Mouse (Mus musculus) kidney, adult 2 months (tissue): ENCODE measurements around the gene Golga5. TPM values are rescaled to one million over a fixed set of nuclear protein-coding genes. Genes with fewer than 3 reads are reported as not detected.
"Not testable (repeated sequence)": the region's sequence is repeated elsewhere in the genome, so short reads cannot be mapped to it uniquely, and the experiment has no call there.

Source experiments
- DNase-seq: peaks from one replicate; pipeline ENCODE4 v3.0.0; 2021
- H3K27ac ChIP-seq: fragments of 200-500 bp; 2 replicates; pipeline ENCODE4 v1.5.1; 2012; ENCODE audit warnings: low read depth, low read length, control low read depth, inconsistent platforms; ENCODE audit not compliant: insufficient read depth
- H3K27me3 ChIP-seq: fragments of 200-500 bp; replicated peaks from 2 replicates; pipeline ENCODE4 v1.6.1; 2012; ENCODE audit warnings: mild to moderate bottlenecking, moderate library complexity, low read length, inconsistent platforms; ENCODE audit not compliant: control insufficient read depth, insufficient read depth
- H3K36me3 ChIP-seq: fragments of 200-500 bp; 2 replicates; pipeline ENCODE4 v1.6.1; 2012; ENCODE audit warnings: mild to moderate bottlenecking, moderate library complexity, low read length, inconsistent platforms; ENCODE audit not compliant: control insufficient read depth, insufficient read depth
- H3K4me1 ChIP-seq: fragments of 200-500 bp; 2 replicates; pipeline ENCODE4 v1.6.1; 2011; ENCODE audit warnings: low read length; ENCODE audit not compliant: control insufficient read depth, insufficient read depth
- H3K4me3 ChIP-seq: fragments of 200-500 bp; 2 replicates; pipeline ENCODE4 v1.5.1; 2011; ENCODE audit warnings: mild to moderate bottlenecking, low read depth, low read length, control low read depth; ENCODE audit not compliant: insufficient read depth
- CTCF ChIP-seq: fragments of 200-500 bp; conservative IDR thresholded peaks from 2 replicates; pipeline ENCODE4 v1.5.1; 2011; ENCODE audit warnings: low read depth, mild to moderate bottlenecking, control low read depth, low read length, moderate library complexity, mixed read lengths; ENCODE audit not compliant: insufficient read depth, insufficient read length
- POLR2A ChIP-seq: fragments of 200-500 bp; IDR thresholded peaks from one replicate; pipeline ENCODE4 v1.6.1; 2011; ENCODE audit warnings: low read depth, low read length, control low read depth
- WGBS: fragments of 180-500 bp; shearing (Covaris S2); methylation state at CpG from one replicate; pipeline ENCODE4 v1.1.7; 2018; 5-methylcytosine and 5-hydroxymethylcytosine counted together
- polyA plus RNA-seq: library from polyadenylated mRNA; depleted of rRNA; stranded (reverse); fragments of >200 nt; gene quantifications from 2 replicates; pipeline ENCODE4 v1.2.3, GENCODE M21; 2012

The Golga5 gene
- polyA plus RNA-seq, 1 experiment: 14.8 TPM

DNA sequence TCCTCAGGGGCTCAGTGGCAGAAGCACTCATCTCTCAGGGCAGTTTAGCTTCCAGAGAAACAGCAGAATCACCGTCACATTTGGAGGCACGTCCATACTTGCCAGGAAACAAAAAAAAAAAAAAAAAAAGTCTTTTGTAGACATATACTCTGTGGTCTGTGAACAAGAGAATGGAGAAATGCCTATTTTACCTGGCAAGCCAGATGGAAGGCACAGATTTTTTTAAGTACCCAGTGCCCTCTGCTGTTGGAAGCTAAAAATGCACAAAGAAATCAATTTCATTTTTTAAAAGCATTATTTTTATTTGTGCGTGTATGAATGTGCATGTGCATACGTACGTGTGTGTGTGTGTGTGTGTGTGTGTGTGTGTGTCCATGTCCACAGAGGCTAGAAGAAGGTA lies 7.8 kb upstream of the Golga5 start:
- H3K36me3 ChIP-seq: no peaks in the 10 kb centered on the region
- no peaks in the 10 kb centered on the region for H3K4me1 ChIP-seq
- no peaks in the 10 kb centered on the region for H3K27me3 ChIP-seq
- DNase-seq: peak; percentile 35
- 47% methylated on average over 5 of the region's 5 CpGs for WGBS
- H3K4me3 ChIP-seq: no peak overlapping the region
- H3K27ac ChIP-seq: no peak overlapping the region
- TF ChIP-seq CTCF (no peak), POLR2A (no peak)

DNA sequence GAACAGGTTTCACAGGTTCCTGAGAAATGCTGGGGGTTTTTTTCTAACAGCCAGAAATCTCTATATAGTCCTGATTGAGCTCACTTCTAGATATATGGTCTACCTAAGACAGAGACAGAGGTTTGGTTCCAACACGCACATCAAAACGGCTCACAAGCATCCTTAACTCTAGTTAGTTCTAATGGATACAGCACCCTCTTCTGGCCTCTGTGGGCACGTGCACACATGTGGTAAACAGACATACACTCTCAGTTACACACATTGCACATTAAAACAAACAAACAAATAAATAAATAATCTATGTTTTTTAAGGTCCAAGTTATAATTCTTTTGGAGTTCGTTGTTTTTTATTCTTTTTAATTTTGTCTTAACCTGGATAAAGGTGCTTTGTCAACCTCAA lies 4.3 kb upstream of the Golga5 start:
- no peak overlapping the region for H3K4me3 ChIP-seq
- no peak overlapping the region for H3K27ac ChIP-seq
- no peaks in the 10 kb centered on the region for H3K36me3 ChIP-seq
- H3K27me3 ChIP-seq: no peaks in the 10 kb centered on the region
- peak; percentile 11 for DNase-seq
- no peaks in the 10 kb centered on the region for H3K4me1 ChIP-seq
- WGBS: 73% methylated on average over 4 of the region's 4 CpGs
- TF ChIP-seq POLR2A (no peak), CTCF (peak; percentile 34; the same call in 1 of the 2 replicates)

DNA sequence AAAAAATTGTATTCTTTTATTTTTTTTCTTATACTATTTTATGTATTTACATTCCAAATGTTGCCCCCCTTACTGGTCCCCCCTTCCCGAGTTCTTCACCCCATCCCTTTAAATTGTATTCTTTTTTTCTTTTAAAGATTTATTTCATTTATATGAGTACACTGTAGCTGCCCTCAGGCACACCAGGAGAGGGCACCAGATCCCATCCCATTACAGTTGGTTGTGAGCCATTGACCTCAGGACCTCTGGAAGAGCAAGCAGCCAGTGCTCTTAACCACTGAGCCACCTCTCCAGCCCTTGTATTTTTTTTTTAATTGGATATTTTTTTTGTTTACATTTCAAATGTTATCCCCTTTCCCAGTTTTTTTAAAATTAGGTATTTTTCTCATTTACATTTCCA lies 799 bp upstream of the Golga5 start:
- no peak overlapping the region for H3K4me3 ChIP-seq
- H3K27me3 ChIP-seq: no peaks in the 10 kb centered on the region
- DNase-seq: no peak
- TF ChIP-seq CTCF (no peak), POLR2A (no peak)
- H3K27ac ChIP-seq: no peak overlapping the region
- H3K36me3 ChIP-seq: peaks cover 4% of the 10 kb centered on the region
- peaks cover 3% of the 10 kb centered on the region; the same call in 1 of the 2 replicates for H3K4me1 ChIP-seq
- 89% methylated on average over 1 of the region's 1 CpGs for WGBS

DNA sequence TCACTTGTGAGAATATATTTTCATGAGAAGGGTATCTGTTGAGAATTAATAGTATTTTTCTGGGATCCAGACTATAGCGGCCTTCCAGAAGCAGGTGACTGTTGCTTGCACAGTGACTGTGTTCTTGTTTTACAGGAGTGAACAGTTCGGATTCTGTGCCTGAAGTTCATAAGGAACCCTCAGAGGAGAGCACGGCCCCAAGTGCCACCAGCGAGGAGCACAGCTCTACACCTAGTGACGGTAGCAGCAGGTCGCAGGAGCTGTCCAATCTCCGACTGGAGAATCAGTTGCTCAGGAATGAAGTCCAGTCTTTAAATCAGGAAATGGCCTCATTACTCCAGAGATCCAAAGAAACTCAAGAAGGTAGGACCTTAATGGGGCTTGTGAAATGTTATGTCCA lies 5.5 kb downstream of the Golga5 start:
- H3K27me3 ChIP-seq: no peaks in the 10 kb centered on the region

DNA sequence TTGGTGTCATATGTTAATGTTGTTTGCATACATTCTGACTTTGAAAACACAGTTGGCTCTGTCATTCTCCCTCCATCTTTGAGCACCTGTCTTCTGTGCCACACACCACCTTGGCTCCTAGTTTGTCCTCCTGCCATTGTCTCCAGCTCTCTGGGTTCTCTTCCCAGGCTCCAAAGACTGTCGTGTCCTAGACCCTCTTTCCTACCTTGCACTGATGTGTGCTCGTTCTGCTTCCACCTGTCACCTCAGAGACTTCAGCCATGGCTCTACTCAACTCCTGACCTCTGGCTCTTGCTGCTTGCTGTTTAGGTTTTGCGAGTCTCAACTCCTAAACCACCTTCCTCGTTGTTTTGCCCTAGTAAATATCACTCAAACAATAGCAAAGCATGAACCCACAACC lies 11.5 kb downstream of the Golga5 start:
- no peak overlapping the region for H3K4me3 ChIP-seq
- H3K27me3 ChIP-seq: no peaks in the 10 kb centered on the region
- H3K27ac ChIP-seq: no peak overlapping the region
- TF ChIP-seq CTCF (no peak), POLR2A (no peak)
- no peak for DNase-seq
- peaks cover 9% of the 10 kb centered on the region for H3K36me3 ChIP-seq
- H3K4me1 ChIP-seq: no peaks in the 10 kb centered on the region
- 81% methylated on average over 4 of the region's 4 CpGs for WGBS

More for the DNA sequence above, 5.5 kb downstream of the Golga5 start:
- peaks cover 3% of the 10 kb centered on the region; the same call in 1 of the 2 replicates for H3K4me1 ChIP-seq
- H3K36me3 ChIP-seq: peaks cover 12% of the 10 kb centered on the region
- TF ChIP-seq CTCF (no peak), POLR2A (no peak)
- DNase-seq: no peak
- 89% methylated on average over 7 of the region's 7 CpGs for WGBS
- no peak overlapping the region for H3K4me3 ChIP-seq
- no peak overlapping the region for H3K27ac ChIP-seq

DNA sequence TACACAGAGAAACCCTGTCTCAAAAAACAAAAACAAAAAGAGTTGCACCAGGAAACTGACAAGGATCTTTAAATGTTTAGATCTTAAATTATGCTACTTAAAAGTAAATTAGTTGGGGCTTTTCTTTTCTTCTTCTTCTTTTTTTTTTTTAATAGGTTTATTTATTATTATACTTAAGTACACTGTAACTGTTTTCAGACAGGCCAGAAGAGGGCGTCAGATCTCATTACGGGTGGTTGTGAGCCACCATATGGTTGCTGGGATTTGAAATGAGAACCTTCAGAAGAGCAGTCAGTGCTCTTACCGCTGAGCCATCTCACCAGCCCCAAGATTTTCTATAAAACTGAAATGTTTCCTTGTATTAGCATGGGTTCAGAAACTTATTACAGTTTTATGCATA lies 16.0 kb downstream of the Golga5 start:
- no peaks in the 10 kb centered on the region for H3K27me3 ChIP-seq
- no peak for DNase-seq
- H3K4me1 ChIP-seq: no peaks in the 10 kb centered on the region
- TF ChIP-seq POLR2A (no peak), CTCF (no peak)
- no peak overlapping the region for H3K4me3 ChIP-seq
- WGBS: 65% methylated on average over 3 of the region's 3 CpGs
- H3K36me3 ChIP-seq: peaks cover 9% of the 10 kb centered on the region
- H3K27ac ChIP-seq: no peak overlapping the region

DNA sequence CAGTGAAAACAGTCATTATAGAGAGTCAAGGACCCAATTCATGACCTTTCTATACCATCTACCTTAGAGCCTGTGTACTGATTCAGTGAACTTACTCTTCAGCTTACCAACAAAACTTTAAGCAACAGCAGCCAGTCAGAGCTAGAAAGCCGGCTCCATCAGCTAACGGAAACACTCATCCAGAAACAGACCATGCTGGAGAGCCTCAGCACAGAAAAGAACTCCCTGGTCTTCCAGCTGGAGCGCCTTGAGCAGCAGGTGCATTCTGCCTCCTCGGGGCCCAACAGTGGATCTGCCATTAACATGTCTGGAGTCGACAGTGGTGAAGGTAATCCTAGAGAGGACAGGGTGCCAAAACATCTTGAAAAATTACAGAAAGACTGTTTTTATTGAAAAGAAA lies 23.0 kb downstream of the Golga5 start:
- TF ChIP-seq POLR2A (no peak), CTCF (no peak)
- 90% methylated on average over 5 of the region's 5 CpGs for WGBS

DNA sequence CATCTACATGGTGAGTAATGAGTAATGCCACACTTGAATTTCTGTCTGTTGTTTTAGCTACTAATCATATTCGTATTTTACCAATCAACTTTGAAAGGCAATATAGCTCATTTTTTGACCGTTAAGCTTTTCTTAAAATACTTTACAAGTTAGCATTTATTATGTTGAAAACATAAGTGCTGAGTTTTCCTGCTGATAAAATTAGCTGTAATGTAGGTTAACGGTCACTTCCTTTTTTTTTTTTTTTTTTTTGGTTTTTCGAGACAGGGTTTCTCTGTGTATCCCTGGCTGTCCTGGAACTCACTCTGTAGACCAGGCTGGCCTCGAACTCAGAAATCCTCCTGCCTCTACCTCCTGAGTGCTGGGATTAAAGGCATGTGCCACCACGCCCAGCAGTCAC lies 26.8 kb downstream of the Golga5 start:
- WGBS: 81% methylated on average over 6 of the region's 6 CpGs
- H3K36me3 ChIP-seq: not testable (repeated sequence)

More for the DNA sequence above, 23.0 kb downstream of the Golga5 start:
- Histone ChIP-seq H3K36me3 (peaks cover 5% of the 10 kb centered on the region), H3K27me3 (no peaks in the 10 kb centered on the region), H3K4me1 (no peaks in the 10 kb centered on the region), H3K27ac (no peak overlapping the region), H3K4me3 (no peak overlapping the region)
- no peak for DNase-seq

More for the DNA sequence above, 26.8 kb downstream of the Golga5 start:
- not testable (repeated sequence) for H3K27me3 ChIP-seq, DNase-seq, H3K27ac ChIP-seq, H3K4me3 ChIP-seq
- peaks cover 11% of the 10 kb centered on the region for H3K4me1 ChIP-seq
